Mouse (Mus musculus) neural tube, embryonic 11.5 days (tissue): ENCODE results near the gene Jagn1. TPM values are rescaled to one million over a fixed set of nuclear protein-coding genes. Genes with fewer than 3 reads are reported as not detected.

Source experiments
- ATAC-seq: fragments of 200-750 bp; cut with Nextera tagmentation; 2 replicates; pipeline ENCODE4 v1.8.0; 2017; ENCODE audit warnings: moderate number of reproducible peaks, mild to moderate bottlenecking, moderate TSS enrichment, moderate library complexity; ENCODE audit not compliant: insufficient read depth, low FRiP score, low TSS enrichment
- DNase-seq: peaks from one replicate; pipeline ENCODE4 v3.0.0-alpha.2; 2015; ENCODE audit warnings: low spot score
- H3K27ac ChIP-seq: fragments of 300-500 bp; sonication (generic); 2 replicates; pipeline ENCODE4 v1.5.1; 2014; ENCODE audit warnings: low read depth, mild to moderate bottlenecking, low read length
- H3K27me3 ChIP-seq: fragments of 300-500 bp; sonication (generic); 2 replicates; pipeline ENCODE4 v1.6.1; 2014; ENCODE audit warnings: mild to moderate bottlenecking, low read length, mixed read lengths; ENCODE audit not compliant: control insufficient read depth, insufficient read depth
- H3K36me3 ChIP-seq: fragments of 300-500 bp; sonication (generic); 2 replicates; pipeline ENCODE4 v1.6.1; 2014; ENCODE audit warnings: mild to moderate bottlenecking, low read length, moderate library complexity, mixed read lengths; ENCODE audit not compliant: control insufficient read depth, insufficient read depth
- H3K4me1 ChIP-seq: fragments of 300-500 bp; sonication (generic); 2 replicates; pipeline ENCODE4 v1.6.1; 2014; ENCODE audit warnings: low read length, mixed read lengths; ENCODE audit not compliant: control insufficient read depth, insufficient read depth
- H3K4me2 ChIP-seq: fragments of 300-500 bp; sonication (generic); 2 replicates; pipeline ENCODE4 v1.6.1; 2014; ENCODE audit warnings: low read depth, mild to moderate bottlenecking, moderate library complexity
- H3K4me3 ChIP-seq: fragments of 300-500 bp; sonication (generic); 2 replicates; pipeline ENCODE4 v1.5.1; 2014; ENCODE audit warnings: low read depth, low read length
- H3K9ac ChIP-seq: fragments of 300-500 bp; sonication (generic); 2 replicates; pipeline ENCODE4 v1.6.1; 2014; ENCODE audit warnings: mild to moderate bottlenecking, low read length
- H3K9me3 ChIP-seq: fragments of 300-500 bp; sonication (generic); 2 replicates; pipeline ENCODE4 v1.6.1; 2016; ENCODE audit warnings: low read length; ENCODE audit not compliant: control insufficient read depth
- WGBS: fragments of 180-500 bp; shearing (Covaris S2); extraction: QIAGEN DNeasy Blood & Tissue Kit; methylation state at CpG from one replicate; pipeline ENCODE4 v1.1.7; 2014; 5-methylcytosine and 5-hydroxymethylcytosine counted together
- polyA plus RNA-seq: library from polyadenylated mRNA; unstranded; fragments of >200 nt; fragmentation: Nextera tagmentation; extraction: Ambion mirVana; gene quantifications from 2 replicates; pipeline ENCODE4 v1.2.1, GENCODE M21; 2014

The Jagn1 gene
- polyA plus RNA-seq, 1 experiment from 2014 or later: 75.9 TPM

- 94% methylated on average over 16 of the region's 16 CpGs for WGBS
- DNase-seq (no peak), ATAC-seq (no peak)
- no peak overlapping the region for H3K27ac ChIP-seq
- H3K36me3 ChIP-seq: no peaks in the 10 kb centered on the region
- H3K4me1 ChIP-seq: no peaks in the 10 kb centered on the region
- no peak overlapping the region for H3K9ac ChIP-seq
- no peaks in the 10 kb centered on the region for H3K27me3 ChIP-seq
- no peak overlapping the region for H3K4me2 ChIP-seq
- no peak overlapping the region for H3K4me3 ChIP-seq
- H3K9me3 ChIP-seq: no peaks in the 10 kb centered on the region
Observed at GRCm38 (mm10) chr6:113428006-113428405, 14.4 kb upstream of the Jagn1 start.

- ATAC-seq (no peak), DNase-seq (no peak)
- no peaks in the 10 kb centered on the region for H3K27me3 ChIP-seq
- H3K27ac ChIP-seq: no peak overlapping the region
- H3K4me2 ChIP-seq: no peak overlapping the region
- H3K9ac ChIP-seq: no peak overlapping the region
- no peaks in the 10 kb centered on the region for H3K9me3 ChIP-seq
- WGBS: 82% methylated on average over 3 of the region's 3 CpGs
- H3K4me3 ChIP-seq: no peak overlapping the region
- H3K36me3 ChIP-seq: no peaks in the 10 kb centered on the region
- H3K4me1 ChIP-seq: no peaks in the 10 kb centered on the region
Observed at GRCm38 (mm10) chr6:113429965-113430364, 12.4 kb upstream of the Jagn1 start.

GRCm38 (mm10) chr6:113430846-113431245 is 11.5 kb upstream of the Jagn1 start:
- H3K9ac ChIP-seq: no peak overlapping the region
- no peaks in the 10 kb centered on the region for H3K9me3 ChIP-seq
- DNase-seq (no peak), ATAC-seq (no peak)
- H3K4me2 ChIP-seq: no peak overlapping the region
- no peaks in the 10 kb centered on the region for H3K27me3 ChIP-seq
- 65% methylated on average over 3 of the region's 3 CpGs for WGBS
- H3K4me3 ChIP-seq: no peak overlapping the region
- no peak overlapping the region for H3K27ac ChIP-seq
- no peaks in the 10 kb centered on the region for H3K4me1 ChIP-seq
- H3K36me3 ChIP-seq: no peaks in the 10 kb centered on the region

- H3K36me3 ChIP-seq: no peaks in the 10 kb centered on the region
- ATAC-seq (no peak), DNase-seq (no peak)
- H3K9ac ChIP-seq: no peak overlapping the region
- H3K4me3 ChIP-seq: no peak overlapping the region
- H3K27ac ChIP-seq: no peak overlapping the region
- 64% methylated on average over 3 of the region's 3 CpGs for WGBS
- H3K4me1 ChIP-seq: no peaks in the 10 kb centered on the region
- no peaks in the 10 kb centered on the region for H3K9me3 ChIP-seq
- H3K27me3 ChIP-seq: no peaks in the 10 kb centered on the region
- no peak overlapping the region for H3K4me2 ChIP-seq
Observed at GRCm38 (mm10) chr6:113431801-113432200, 10.6 kb upstream of the Jagn1 start.

- no peak overlapping the region for H3K9ac ChIP-seq
- no peaks in the 10 kb centered on the region for H3K9me3 ChIP-seq
- H3K27ac ChIP-seq: no peak overlapping the region
- DNase-seq: no peak
- no peak for ATAC-seq
- no peaks in the 10 kb centered on the region for H3K27me3 ChIP-seq
- H3K36me3 ChIP-seq: no peaks in the 10 kb centered on the region
- WGBS: 91% methylated on average over 3 of the region's 3 CpGs
- no peak overlapping the region for H3K4me2 ChIP-seq
- no peaks in the 10 kb centered on the region for H3K4me1 ChIP-seq
- no peak overlapping the region for H3K4me3 ChIP-seq
Observed at GRCm38 (mm10) chr6:113433661-113434060, 8.7 kb upstream of the Jagn1 start.

- ATAC-seq: no peak
- no peaks in the 10 kb centered on the region for H3K9me3 ChIP-seq
- H3K27ac ChIP-seq: no peak overlapping the region
- H3K4me2 ChIP-seq: no peak overlapping the region
- WGBS: 76% methylated on average over 7 of the region's 7 CpGs
- H3K9ac ChIP-seq: no peak overlapping the region
- no peak for DNase-seq
- H3K36me3 ChIP-seq: no peaks in the 10 kb centered on the region
- H3K4me3 ChIP-seq: no peak overlapping the region
- H3K4me1 ChIP-seq: no peaks in the 10 kb centered on the region
- H3K27me3 ChIP-seq: no peaks in the 10 kb centered on the region
Observed at GRCm38 (mm10) chr6:113434691-113435090, 7.7 kb upstream of the Jagn1 start.

GRCm38 (mm10) chr6:113435664-113436205 is 6.6 kb upstream of the Jagn1 start, which contains the start of gene Cidec:
Gene Cidec, minus strand, starts transcription at chr6:113435760.
- Histone ChIP-seq H3K4me2 (no peak within 1 kb of the TSS), H3K4me1 (no peaks in the 10 kb centered on the region), H3K9me3 (no peaks in the 10 kb centered on the region), H3K9ac (no peak within 1 kb of the TSS), H3K4me3 (no peak within 1 kb of the TSS), H3K27me3 (no peaks in the 10 kb centered on the region), H3K27ac (no peak within 1 kb of the TSS), H3K36me3 (no peaks in the 10 kb centered on the region)
- ATAC-seq (no peak), DNase-seq (no peak)
- WGBS: 74% methylated on average over 9 of the region's 9 CpGs

GRCm38 (mm10) chr6:113437135-113437534 is 5.2 kb upstream of the Jagn1 start:
- Histone ChIP-seq H3K9ac (no peak overlapping the region), H3K4me2 (no peak overlapping the region), H3K36me3 (no peaks in the 10 kb centered on the region), H3K27me3 (no peaks in the 10 kb centered on the region), H3K4me1 (no peaks in the 10 kb centered on the region), H3K4me3 (no peak overlapping the region), H3K9me3 (no peaks in the 10 kb centered on the region), H3K27ac (no peak overlapping the region)
- ATAC-seq (no peak), DNase-seq (no peak)
- 78% methylated on average over 12 of the region's 12 CpGs for WGBS

- DNase-seq (no peak), ATAC-seq (no peak)
- Histone ChIP-seq H3K4me1 (peaks cover 5% of the 10 kb centered on the region; the same call in 1 of the 2 replicates), H3K9me3 (no peaks in the 10 kb centered on the region), H3K27ac (no peak overlapping the region), H3K36me3 (no peaks in the 10 kb centered on the region), H3K4me3 (no peak overlapping the region), H3K4me2 (no peak overlapping the region), H3K9ac (no peak overlapping the region), H3K27me3 (no peaks in the 10 kb centered on the region)
- 68% methylated on average over 12 of the region's 12 CpGs for WGBS
Observed at GRCm38 (mm10) chr6:113438721-113439430, 3.5 kb upstream of the Jagn1 start.
